28 mouse cellular contexts compared by ENCODE assay signal in the genomic region with DNA sequence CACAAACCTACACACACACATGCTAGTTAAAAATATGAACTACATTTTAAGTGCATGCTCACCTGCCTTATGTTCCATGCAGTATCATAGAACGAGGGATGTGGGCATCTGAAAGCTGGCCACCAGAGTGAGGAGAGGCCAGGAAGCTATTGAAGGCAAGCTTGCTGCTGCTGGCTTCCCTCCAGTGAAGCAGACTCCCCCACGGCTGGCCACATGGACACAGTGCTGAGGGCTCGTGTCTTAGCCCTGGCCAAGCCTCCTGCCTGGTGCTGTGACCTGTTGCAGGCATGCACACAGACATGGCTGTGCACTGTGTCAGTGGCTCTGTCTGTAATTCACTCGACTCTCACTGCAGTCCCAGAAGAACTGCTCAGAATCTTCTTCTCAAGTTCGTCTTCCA. TPM values are rescaled to one million over a fixed set of nuclear protein-coding genes. Genes with fewer than 3 reads are reported as not detected.
A peak's percentile ranks its signal among the peaks of the same experiment; 100 is the strongest.
DNase-seq lines count a peak whose midpoint lies in the region; ATAC-seq and TF ChIP-seq lines count a peak whose summit lies in the region.
"Had no signal": no experiment of that assay in that cellular context is flagged by ENCODE, and none has a peak within 500 bp of the region (broad histone marks: within the 10 kb centered on the region; RNA-seq: fewer than 3 reads in every experiment).

No protein-coding gene starts in this region.

- H3K9ac ChIP-seq in hindbrain, embryonic 11.5 days (ENCODE audit: low read depth, low read length) = no peak overlapping the region
- H3K9ac ChIP-seq in lung, embryonic 15.5 days = no peak overlapping the region
- H3K9ac ChIP-seq: embryonic facial prominence, embryonic 13.5 days; forebrain, embryonic 15.5 days; heart, embryonic 12.5 days; limb, embryonic 12.5 days; liver, embryonic 15.5 days had no signal

- no peak for DNase-seq in hindbrain, embryonic 10.5 days (ENCODE audit: low spot score)
- DNase-seq in hindbrain, embryonic 11.5 days (ENCODE audit: low spot score) = no peak
- DNase-seq in lung, adult 2 months = no peak
- DNase-seq in kidney, postnatal 10 days = no peak
- DNase-seq in kidney, postnatal 4 days = no peak
- DNase-seq: adrenal gland, postnatal 10 days; B cell, adult 2 months; cerebellum, adult 18-20 months; gastrocnemius, postnatal 25 days; heart, postnatal 4 days; kidney, adult 8-10 months; lung, postnatal 4 days; midbrain, embryonic 14.5 days; right cerebral cortex, postnatal 25 days; thymus, adult 18-20 months; thymus, postnatal 25 days had no signal

- TF ChIP-seq POLR2A in lung, adult 2 months (IDR thresholded peaks at IDR 0.05; ENCODE audit: borderline replicate concordance, extremely low read depth, low read depth, low read length) = no peak

- no peaks in the 10 kb centered on the region for H3K9me3 ChIP-seq in hindbrain, embryonic 10.5 days
- H3K9me3 ChIP-seq in hindbrain, embryonic 11.5 days (ENCODE audit: control insufficient read depth, low read length) = no peaks in the 10 kb centered on the region
- H3K9me3 ChIP-seq in lung, embryonic 15.5 days = no peaks in the 10 kb centered on the region
- H3K9me3 ChIP-seq: embryonic facial prominence, embryonic 13.5 days; forebrain, embryonic 10.5 days; forebrain, embryonic 15.5 days; heart, embryonic 12.5 days; limb, embryonic 12.5 days; liver, embryonic 15.5 days had no signal

- WGBS in hindbrain, embryonic 10.5 days = 78% methylated on average over 5 of the region's 5 CpGs
- WGBS in hindbrain, embryonic 11.5 days = 78% methylated on average over 5 of the region's 5 CpGs
- WGBS in lung, embryonic 15.5 days = 53% methylated on average over 5 of the region's 5 CpGs
- WGBS in lung, adult 2 months = 45% methylated on average over 5 of the region's 5 CpGs

- peaks cover 41% of the 10 kb centered on the region for H3K4me1 ChIP-seq in hindbrain, embryonic 10.5 days (replicated peaks)
- H3K4me1 ChIP-seq in hindbrain, embryonic 11.5 days (replicated peaks; ENCODE audit: control insufficient read depth, insufficient read depth, low read length) = 0 out of 2 replicates have a peak, but pooled peaks cover 2% of the 10 kb centered on the region
- peaks cover 32% of the 10 kb centered on the region for H3K4me1 ChIP-seq in lung, embryonic 15.5 days
- H3K4me1 ChIP-seq in lung, adult 2 months (ENCODE audit: control insufficient read depth, insufficient read depth, low read length) = no peaks in the 10 kb centered on the region
- H3K4me1 ChIP-seq: forebrain, embryonic 15.5 days had no signal

- no peaks in the 10 kb centered on the region; the same call in 1 of the 2 replicates for H3K27me3 ChIP-seq in hindbrain, embryonic 10.5 days (ENCODE audit: insufficient read depth, poor library complexity, severe bottlenecking)
- H3K27me3 ChIP-seq in hindbrain, embryonic 11.5 days (ENCODE audit: control insufficient read depth, insufficient read depth, low read length) = no peaks in the 10 kb centered on the region
- peaks cover 19% of the 10 kb centered on the region for H3K27me3 ChIP-seq in lung, embryonic 15.5 days
- H3K27me3 ChIP-seq: embryonic facial prominence, embryonic 13.5 days; forebrain, embryonic 15.5 days; limb, embryonic 12.5 days; Patski had no signal

- TF ChIP-seq CTCF in lung, adult 2 months (IDR thresholded peaks at IDR 0.05; ENCODE audit: insufficient read depth, low read length) = no peak

- ATAC-seq in hindbrain, embryonic 11.5 days (ENCODE audit: low FRiP score) = no peak
- ATAC-seq in lung, embryonic 15.5 days (ENCODE audit: borderline replicate concordance, extremely low read depth, low FRiP score, low TSS enrichment) = no peak
- ATAC-seq in inflammation-experienced regulatory T-cells, adult 6 months = peak; percentile 4
- ATAC-seq: forebrain, embryonic 15.5 days; hindbrain, embryonic 16.5 days; intestine, embryonic 16.5 days; lung, postnatal 0 days; Patski had no signal

- H3K27ac ChIP-seq in hindbrain, embryonic 10.5 days = 0 out of 2 replicates have a peak overlapping the region, but pooled peaks have one; percentile 50
- no peak overlapping the region for H3K27ac ChIP-seq in hindbrain, embryonic 11.5 days (ENCODE audit: low read depth, low read length)
- H3K27ac ChIP-seq in lung, embryonic 15.5 days = 0 out of 2 replicates have a peak overlapping the region, but pooled peaks have one; percentile 32
- H3K27ac ChIP-seq: embryonic facial prominence, embryonic 13.5 days; forebrain, embryonic 10.5 days; forebrain, embryonic 15.5 days; limb, embryonic 12.5 days; liver, embryonic 15.5 days had no signal

- no peak overlapping the region for H3K4me2 ChIP-seq in hindbrain, embryonic 11.5 days (replicated peaks; ENCODE audit: low read depth, low read length)
- no peak overlapping the region for H3K4me2 ChIP-seq in lung, embryonic 15.5 days
- H3K4me2 ChIP-seq: forebrain, embryonic 15.5 days; liver, embryonic 15.5 days had no signal

- H3K36me3 ChIP-seq in hindbrain, embryonic 10.5 days = no peaks in the 10 kb centered on the region
- H3K36me3 ChIP-seq in hindbrain, embryonic 11.5 days (ENCODE audit: control insufficient read depth, insufficient read depth, low read length) = no peaks in the 10 kb centered on the region
- H3K36me3 ChIP-seq in lung, embryonic 15.5 days = no peaks in the 10 kb centered on the region
- H3K36me3 ChIP-seq: embryonic facial prominence, embryonic 13.5 days; forebrain, embryonic 10.5 days; forebrain, embryonic 15.5 days; heart, embryonic 12.5 days; limb, embryonic 12.5 days; liver, embryonic 15.5 days had no signal

- no peak overlapping the region for H3K4me3 ChIP-seq in hindbrain, embryonic 10.5 days
- no peak overlapping the region for H3K4me3 ChIP-seq in hindbrain, embryonic 11.5 days (ENCODE audit: low read depth, low read length)
- H3K4me3 ChIP-seq in lung, embryonic 15.5 days = no peak overlapping the region
- H3K4me3 ChIP-seq in lung, adult 2 months (replicated peaks; ENCODE audit: extremely low read depth, low read depth, low read length) = no peak overlapping the region
- H3K4me3 ChIP-seq: embryonic facial prominence, embryonic 13.5 days; forebrain, embryonic 10.5 days; forebrain, embryonic 15.5 days; heart, embryonic 12.5 days; limb, embryonic 12.5 days; liver, embryonic 15.5 days had no signal

RNA-seq across cellular contexts. Expression of gene Atf3, which starts 41.8 kb away (rescaled TPM):
- 2.4 and 2.9 TPM in 2 replicates for polyA plus RNA-seq in hindbrain, embryonic 10.5 days (2016; fragmentation: Nextera tagmentation; extraction: Ambion mirVana)
- polyA plus RNA-seq in hindbrain, embryonic 11.5 days (2014; fragmentation: Nextera tagmentation; extraction: Ambion mirVana) = 1.4 and 1.5 TPM in 2 replicates
- polyA plus RNA-seq in lung, embryonic 15.5 days (2015; fragmentation: Nextera tagmentation; extraction: Ambion mirVana) = 4.1 and 4.3 TPM in 2 replicates
- 4.8 and 8.6 TPM in 2 replicates for polyA plus RNA-seq in lung, adult 2 months (2012; rRNA removed)
- not detected for polyA plus RNA-seq in inflammation-experienced regulatory T-cells, adult 6 months (2017; shearing (Covaris generic))

RNA-seq across cellular contexts. Expression of gene Nenf, which starts 58.3 kb away (rescaled TPM):
- 58.6 and 75.5 TPM in 2 replicates for polyA plus RNA-seq in hindbrain, embryonic 10.5 days (2016; fragmentation: Nextera tagmentation; extraction: Ambion mirVana)
- polyA plus RNA-seq in hindbrain, embryonic 11.5 days (2014; fragmentation: Nextera tagmentation; extraction: Ambion mirVana) = 85.1 and 85.4 TPM in 2 replicates
- polyA plus RNA-seq in lung, embryonic 15.5 days (2015; fragmentation: Nextera tagmentation; extraction: Ambion mirVana) = 103 and 115 TPM in 2 replicates
- 164 and 224 TPM in 2 replicates for polyA plus RNA-seq in lung, adult 2 months (2012; rRNA removed)
- 1 to 10 TPM; 1.7 to 2.5 (median 1.8) TPM for polyA plus RNA-seq in inflammation-experienced regulatory T-cells, adult 6 months (2017; shearing (Covaris generic))

Comparison
In these comparisons a context has a peak if more than half of its experiments do, and no peak if none do; other contexts are left out.
1. RNA of gene Nenf, which starts 58.3 kb away (polyA plus RNA-seq): 164 to 224 TPM in lung, adult 2 months, 103 to 115 TPM in lung, embryonic 15.5 days, 85.1 to 85.4 TPM in hindbrain, embryonic 11.5 days and 58.6 to 75.5 TPM in hindbrain, embryonic 10.5 days; 1.7 to 2.5 TPM in inflammation-experienced regulatory T-cells, adult 6 months; every median in the first group is over 10 times any median in the second.